In genomic region chr16:92516139-92516538, GRCm38 (mm10) we compare ENCODE assay signal across 12 mouse cellular contexts. TPM values are rescaled to one million over a fixed set of nuclear protein-coding genes. Genes with fewer than 3 reads are reported as not detected.
DNase-seq lines count a peak whose midpoint lies in the region.
"Had no signal": no experiment of that assay in that cellular context is flagged by ENCODE, and none has a peak within 500 bp of the region (broad histone marks: within the 10 kb centered on the region; RNA-seq: fewer than 3 reads in every experiment).

No protein-coding gene starts in this region.

- intact Hi-C loops in heart, postnatal 36 days (cut with DNase I): no loop called here

- peak; percentile 14 to 30 for DNase-seq in adrenal gland, adult (ENCODE audit: inconsistent age in 2 of 2, low spot score in 1 of 2)
- no peak for DNase-seq in adrenal gland, adult 18-20 months (ENCODE audit: low spot score in 2 of 2)
- DNase-seq in kidney, postnatal 10 days: peak; percentile 27
- no peak for DNase-seq in kidney, postnatal 14 days
- DNase-seq in adrenal gland, postnatal 36 days: peak; percentile 41 to 49
- DNase-seq in heart, postnatal 36 days: peak; percentile 17 to 26
- DNase-seq in frontal cortex, postnatal 25 days (ENCODE audit: low spot score in 2 of 2): no peak
- no peak for DNase-seq in thymus, postnatal 4 days
- DNase-seq: cerebellum, adult 2 months; kidney, adult 9 months; liver; right cerebral cortex, postnatal 25 days had no signal

RNA-seq across cellular contexts. Expression of gene Clic6, which starts 30.6 kb away (rescaled TPM):
- total RNA-seq in adrenal gland, adult 18-20 months (2021): under 1 TPM; 0.10 to 0.29 TPM
- total RNA-seq in adrenal gland, postnatal 36 days (2021): under 1 TPM; 0.13 to 0.23 TPM
- under 1 TPM; 0.08 to 0.25 TPM for total RNA-seq in heart, postnatal 36 days (2021)

RNA-seq across cellular contexts. Expression of gene Rcan1, which starts 45.5 kb away (rescaled TPM):
- total RNA-seq in adrenal gland, adult 18-20 months (2021): 10 to 100 TPM; 14.8 to 26.7 TPM
- total RNA-seq in adrenal gland, postnatal 36 days (2021): 10 to 100 TPM; 18.3 to 22.5 TPM
- 10 to 100 TPM; 50.8 to 99.4 TPM for total RNA-seq in heart, postnatal 36 days (2021)

Comparison
In these comparisons a context has a peak if more than half of its experiments do, and no peak if none do; other contexts are left out.
1. DNase-seq: peak in adrenal gland, adult (2 of 2), kidney, postnatal 10 days (single experiment), adrenal gland, postnatal 36 days (2 of 2) and heart, postnatal 36 days (2 of 2); none in adrenal gland, adult 18-20 months (0 of 2), kidney, postnatal 14 days (single experiment), frontal cortex, postnatal 25 days (0 of 2) and thymus, postnatal 4 days (single experiment).